Mouse (Mus musculus): ENCODE measurements around the gene Agap1. TPM values are rescaled to one million over a fixed set of nuclear protein-coding genes. Genes with fewer than 3 reads are reported as not detected.

The Agap1 gene
- polyA plus RNA-seq, 1 experiment from 2014 or later, result 8.5 TPM

DNA sequence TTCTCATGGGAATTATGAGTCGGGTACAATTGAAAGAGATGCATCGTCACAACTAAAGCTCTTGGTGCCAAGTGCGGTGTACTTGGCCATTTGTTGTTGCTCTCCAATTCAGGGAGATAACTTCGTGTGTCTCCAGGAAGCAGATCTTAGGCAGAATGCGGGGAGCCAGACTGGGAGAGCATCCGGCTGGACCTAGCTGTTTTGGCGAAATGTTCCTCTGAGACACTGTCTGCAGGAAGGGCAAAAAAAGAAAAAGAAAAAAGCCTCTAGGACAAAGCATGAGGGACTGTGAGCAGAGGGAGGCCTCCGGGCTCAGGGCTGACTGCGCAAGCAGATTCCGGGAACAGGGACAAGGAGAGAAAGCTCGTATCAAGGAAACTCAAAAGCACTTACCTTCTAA, 34.0 kb upstream of the Agap1 start:
- no peak overlapping the region for H3K4me2 ChIP-seq (ENCODE audit: low read length)
- 60% methylated on average over 11 of the region's 11 CpGs for WGBS
- TF ChIP-seq CTCF (IDR thresholded peaks at IDR 0.05; ENCODE audit: low read depth), result no peak
- no peaks in the 10 kb centered on the region for H3K27me3 ChIP-seq (ENCODE audit: insufficient read depth, low read length)
- H3K4me1 ChIP-seq (replicated peaks; ENCODE audit: insufficient read depth, low read length), result no peaks in the 10 kb centered on the region
- no peak overlapping the region for H3K27ac ChIP-seq
- H3K9ac ChIP-seq (ENCODE audit: low read depth, low read length), result no peak overlapping the region
- no peaks in the 10 kb centered on the region for H3K9me3 ChIP-seq (replicated peaks; ENCODE audit: low read length)
- H3K4me3 ChIP-seq (replicated peaks; ENCODE audit: low read depth, low read length), result no peak overlapping the region
- no peak for ATAC-seq (replicated peaks; ENCODE audit: low FRiP score, low read depth)
- no peak for DNase-seq (ENCODE audit: low spot score)
- H3K36me3 ChIP-seq (ENCODE audit: insufficient read depth, low read length), result no peaks in the 10 kb centered on the region

DNA sequence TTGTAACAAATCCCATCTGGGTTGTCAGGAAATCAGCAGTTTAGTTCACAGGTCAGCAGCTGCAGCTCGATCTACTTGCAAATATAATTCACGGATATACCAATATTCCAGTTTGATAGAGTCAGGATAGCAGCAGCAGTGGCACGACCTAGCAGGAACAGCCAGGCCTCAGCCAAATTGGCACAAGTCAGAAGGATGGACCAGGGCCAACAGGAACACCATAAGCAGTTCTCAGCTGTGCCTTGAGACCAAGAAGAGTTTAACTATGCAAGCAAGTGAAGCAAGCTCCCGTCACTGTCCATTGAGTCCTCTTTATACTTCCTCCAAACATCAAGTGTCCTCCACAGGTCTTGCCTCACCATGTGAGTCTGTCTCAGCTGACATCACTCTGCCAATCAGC, 33.2 kb upstream of the Agap1 start:
- Histone ChIP-seq H3K9me3 (replicated peaks; ENCODE audit: low read length) (no peaks in the 10 kb centered on the region), H3K4me2 (ENCODE audit: low read length) (no peak overlapping the region), H3K4me1 (replicated peaks; ENCODE audit: insufficient read depth, low read length) (no peaks in the 10 kb centered on the region), H3K27me3 (ENCODE audit: insufficient read depth, low read length) (no peaks in the 10 kb centered on the region), H3K9ac (ENCODE audit: low read depth, low read length) (no peak overlapping the region), H3K36me3 (ENCODE audit: insufficient read depth, low read length) (no peaks in the 10 kb centered on the region), H3K27ac (no peak overlapping the region), H3K4me3 (replicated peaks; ENCODE audit: low read depth, low read length) (no peak overlapping the region)
- 59% methylated on average over 4 of the region's 4 CpGs for WGBS
- no peak for ATAC-seq (replicated peaks; ENCODE audit: low FRiP score, low read depth)
- no peak for TF ChIP-seq CTCF (IDR thresholded peaks at IDR 0.05; ENCODE audit: low read depth)
- DNase-seq (ENCODE audit: low spot score), result no peak

DNA sequence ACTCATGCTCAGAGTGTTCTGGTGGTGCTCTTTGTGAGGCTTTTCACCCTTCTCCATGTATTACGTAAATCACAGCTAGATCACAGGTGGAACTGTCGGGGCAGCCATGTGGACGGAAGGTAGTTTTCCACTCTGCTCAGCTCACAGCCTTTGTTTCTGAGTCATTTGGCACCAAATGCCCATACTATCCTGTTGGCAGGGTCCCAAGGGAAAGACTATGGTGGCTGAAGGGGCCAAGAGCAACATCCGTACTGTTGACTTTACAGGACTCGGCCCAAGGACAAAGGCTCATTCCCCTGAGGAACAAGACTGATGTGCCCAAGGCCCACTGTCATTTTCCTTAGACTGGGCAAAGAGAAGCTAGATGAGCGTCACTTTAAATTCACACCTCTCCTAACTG, 30.0 kb upstream of the Agap1 start:
- no peak overlapping the region for H3K9ac ChIP-seq (ENCODE audit: low read depth, low read length)

DNA sequence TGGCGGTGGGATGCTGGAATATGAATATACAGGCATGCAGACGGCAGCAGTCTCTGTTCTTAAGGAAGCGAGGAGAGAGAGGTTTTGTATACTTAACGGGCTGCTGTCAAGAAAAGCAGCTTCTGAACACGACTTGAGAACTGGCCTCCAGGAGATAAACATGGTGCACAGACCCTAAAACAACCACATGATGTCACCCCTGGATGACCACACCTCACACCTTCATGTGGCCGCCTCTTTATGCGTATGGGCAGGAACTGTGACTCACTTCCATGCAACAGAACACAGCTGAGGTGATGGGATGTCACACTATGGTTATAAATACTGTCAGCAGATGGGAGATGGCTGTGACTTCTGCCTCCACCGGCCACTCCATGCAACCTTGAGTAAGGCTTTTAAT, 28.5 kb upstream of the Agap1 start:
- no peak for TF ChIP-seq CTCF (IDR thresholded peaks at IDR 0.05; ENCODE audit: low read depth)
- WGBS, result 65% methylated on average over 8 of the region's 8 CpGs
- H3K27ac ChIP-seq, result no peak overlapping the region
- H3K4me3 ChIP-seq (replicated peaks; ENCODE audit: low read depth, low read length), result no peak overlapping the region
- H3K36me3 ChIP-seq (ENCODE audit: insufficient read depth, low read length), result no peaks in the 10 kb centered on the region
- H3K9me3 ChIP-seq (replicated peaks; ENCODE audit: low read length), result no peaks in the 10 kb centered on the region
- ATAC-seq (replicated peaks; ENCODE audit: low FRiP score, low read depth), result no peak
- no peak for DNase-seq (ENCODE audit: low spot score)
- no peaks in the 10 kb centered on the region for H3K4me1 ChIP-seq (replicated peaks; ENCODE audit: insufficient read depth, low read length)
- H3K9ac ChIP-seq (ENCODE audit: low read depth, low read length), result no peak overlapping the region
- no peak overlapping the region for H3K4me2 ChIP-seq (ENCODE audit: low read length)
- H3K27me3 ChIP-seq (ENCODE audit: insufficient read depth, low read length), result no peaks in the 10 kb centered on the region

More for the DNA sequence above, 30.0 kb upstream of the Agap1 start:
- TF ChIP-seq CTCF (IDR thresholded peaks at IDR 0.05; ENCODE audit: low read depth), result no peak
- DNase-seq (ENCODE audit: low spot score) (no peak), ATAC-seq (replicated peaks; ENCODE audit: low FRiP score, low read depth) (no peak)
- Histone ChIP-seq H3K4me1 (replicated peaks; ENCODE audit: insufficient read depth, low read length) (no peaks in the 10 kb centered on the region), H3K4me3 (replicated peaks; ENCODE audit: low read depth, low read length) (no peak overlapping the region), H3K27me3 (ENCODE audit: insufficient read depth, low read length) (no peaks in the 10 kb centered on the region), H3K9me3 (replicated peaks; ENCODE audit: low read length) (no peaks in the 10 kb centered on the region), H3K27ac (no peak overlapping the region), H3K4me2 (ENCODE audit: low read length) (no peak overlapping the region), H3K36me3 (ENCODE audit: insufficient read depth, low read length) (no peaks in the 10 kb centered on the region)
- WGBS, result 63% methylated on average over 6 of the region's 6 CpGs

DNA sequence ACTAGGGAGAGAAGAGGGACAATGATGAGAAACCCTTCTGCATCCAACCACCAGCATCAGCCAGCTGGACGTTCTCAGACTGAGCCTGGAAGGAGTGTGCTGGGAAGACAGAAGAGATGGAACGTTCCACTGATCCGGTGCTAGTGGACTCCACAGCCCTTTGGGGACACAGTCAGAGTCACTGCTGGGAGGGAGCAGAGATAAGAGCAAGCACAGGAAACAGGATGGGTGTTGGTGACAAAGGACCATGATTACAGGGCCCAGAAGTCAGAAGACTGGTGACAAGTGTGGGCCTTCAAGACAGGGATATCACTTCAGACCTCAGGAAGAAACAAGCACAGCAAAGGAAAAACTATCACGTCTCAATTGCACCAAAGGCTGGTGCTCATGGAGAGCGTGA, 25.9 kb upstream of the Agap1 start:
- H3K9ac ChIP-seq (ENCODE audit: low read depth, low read length), result no peak overlapping the region
- no peak overlapping the region for H3K27ac ChIP-seq
- WGBS, result 69% methylated on average over 5 of the region's 5 CpGs
- no peak for ATAC-seq (replicated peaks; ENCODE audit: low FRiP score, low read depth)
- H3K4me2 ChIP-seq (ENCODE audit: low read length), result no peak overlapping the region
- no peaks in the 10 kb centered on the region for H3K4me1 ChIP-seq (replicated peaks; ENCODE audit: insufficient read depth, low read length)
- no peak for DNase-seq (ENCODE audit: low spot score)
- no peak overlapping the region for H3K4me3 ChIP-seq (replicated peaks; ENCODE audit: low read depth, low read length)
- H3K9me3 ChIP-seq (replicated peaks; ENCODE audit: low read length), result no peaks in the 10 kb centered on the region
- no peaks in the 10 kb centered on the region for H3K27me3 ChIP-seq (ENCODE audit: insufficient read depth, low read length)
- TF ChIP-seq CTCF (IDR thresholded peaks at IDR 0.05; ENCODE audit: low read depth), result no peak
- H3K36me3 ChIP-seq (ENCODE audit: insufficient read depth, low read length), result no peaks in the 10 kb centered on the region

DNA sequence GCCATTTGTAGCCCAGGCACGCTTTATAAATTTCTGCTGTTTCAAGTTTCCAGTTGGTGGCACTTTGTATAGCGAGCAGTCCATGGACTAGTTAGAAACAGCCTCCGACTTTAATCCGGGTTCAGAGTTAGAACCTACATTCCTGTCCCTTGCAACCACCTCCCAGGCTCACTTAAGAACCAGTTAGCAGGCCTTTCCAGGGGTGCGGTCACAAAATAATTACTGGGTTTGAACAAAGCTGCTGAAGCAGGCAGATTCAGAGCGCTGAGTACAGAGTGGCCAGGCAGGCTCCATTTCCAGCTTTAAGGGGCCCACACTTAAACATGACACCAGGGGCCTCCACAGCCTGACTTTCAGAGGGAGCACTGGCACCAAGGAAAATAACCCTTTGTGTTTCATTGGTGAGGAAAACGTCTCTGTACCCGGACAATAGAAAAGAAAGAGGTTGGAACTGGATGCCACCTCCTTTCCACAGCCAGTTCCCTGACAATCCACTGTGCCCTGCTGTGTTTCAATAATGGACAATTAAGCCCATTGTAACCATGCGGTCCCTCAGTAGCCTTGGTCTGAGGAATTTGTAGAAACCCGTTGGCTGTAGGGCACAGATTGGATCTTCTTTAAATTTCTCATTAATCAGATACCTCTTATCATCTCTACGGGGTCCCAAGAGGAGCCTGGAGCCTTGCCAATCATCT, 24.5 kb upstream of the Agap1 start:
- TF ChIP-seq CTCF (IDR thresholded peaks at IDR 0.05; ENCODE audit: low read depth), result no peak
- 80% methylated on average over 11 of the region's 11 CpGs for WGBS
- ATAC-seq (replicated peaks; ENCODE audit: low FRiP score, low read depth) (no peak), DNase-seq (ENCODE audit: low spot score) (no peak)
- H3K36me3 ChIP-seq (ENCODE audit: insufficient read depth, low read length), result no peaks in the 10 kb centered on the region
- H3K9ac ChIP-seq (ENCODE audit: low read depth, low read length), result no peak overlapping the region
- no peaks in the 10 kb centered on the region for H3K9me3 ChIP-seq (replicated peaks; ENCODE audit: low read length)
- H3K4me1 ChIP-seq (replicated peaks; ENCODE audit: insufficient read depth, low read length), result no peaks in the 10 kb centered on the region
- H3K4me3 ChIP-seq (replicated peaks; ENCODE audit: low read depth, low read length), result no peak overlapping the region
- no peak overlapping the region for H3K4me2 ChIP-seq (ENCODE audit: low read length)
- H3K27ac ChIP-seq, result no peak overlapping the region
- H3K27me3 ChIP-seq (ENCODE audit: insufficient read depth, low read length), result no peaks in the 10 kb centered on the region

DNA sequence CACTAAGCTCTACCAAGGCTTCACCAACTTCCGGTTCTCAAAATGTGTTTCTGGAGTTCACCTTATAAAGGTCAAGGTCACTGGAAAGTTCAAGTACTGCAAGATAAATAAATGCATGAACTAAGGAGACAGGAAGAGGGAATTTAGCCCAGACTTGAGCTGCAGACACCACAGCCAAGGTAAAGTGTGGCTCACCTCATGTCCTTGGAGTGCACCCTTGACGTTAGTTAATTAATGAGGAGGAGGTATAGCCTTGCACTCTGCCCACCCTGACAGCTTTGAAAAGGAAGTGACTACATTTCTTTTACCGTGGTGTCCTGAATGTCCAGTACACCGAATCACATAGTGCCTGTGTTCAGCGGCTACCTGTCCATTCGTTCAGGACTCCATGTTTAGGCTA, 15.3 kb upstream of the Agap1 start:
- no peak for ATAC-seq (replicated peaks; ENCODE audit: low FRiP score, low read depth)

More for the DNA sequence above, 15.3 kb upstream of the Agap1 start:
- Histone ChIP-seq H3K27ac (no peak overlapping the region), H3K36me3 (ENCODE audit: insufficient read depth, low read length) (no peaks in the 10 kb centered on the region), H3K9me3 (replicated peaks; ENCODE audit: low read length) (no peaks in the 10 kb centered on the region), H3K4me1 (replicated peaks; ENCODE audit: insufficient read depth, low read length) (no peaks in the 10 kb centered on the region), H3K9ac (ENCODE audit: low read depth, low read length) (no peak overlapping the region), H3K4me3 (replicated peaks; ENCODE audit: low read depth, low read length) (no peak overlapping the region), H3K27me3 (ENCODE audit: insufficient read depth, low read length) (no peaks in the 10 kb centered on the region), H3K4me2 (ENCODE audit: low read length) (no peak overlapping the region)
- TF ChIP-seq CTCF (IDR thresholded peaks at IDR 0.05; ENCODE audit: low read depth), result no peak
- 54% methylated on average over 6 of the region's 6 CpGs for WGBS
- DNase-seq (ENCODE audit: low spot score), result no peak

All from kidney, postnatal 0 days (tissue).